ENCODE assay signal across 10 mouse cellular contexts in the genomic region with DNA sequence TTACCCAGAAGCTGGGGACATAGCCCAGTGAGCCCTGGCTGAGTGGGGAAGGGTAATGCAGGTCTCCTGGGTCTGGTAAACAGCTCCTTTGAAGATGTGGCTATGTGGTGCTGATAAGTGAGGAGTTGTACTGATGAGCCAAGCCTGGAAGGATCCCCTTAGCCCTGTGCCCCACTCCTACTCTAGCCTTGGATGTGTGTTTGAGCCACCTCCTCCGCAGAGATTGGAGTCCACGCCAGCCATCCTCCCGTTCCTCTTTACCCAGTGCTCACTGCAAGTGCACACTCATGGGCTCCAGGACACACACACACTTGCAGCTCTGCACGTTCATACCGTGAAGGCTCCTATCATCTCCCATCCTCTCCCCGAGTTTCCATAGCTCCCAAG. TPM values are rescaled to one million over a fixed set of nuclear protein-coding genes. Genes with fewer than 3 reads are reported as not detected.
A peak's percentile ranks its signal among the peaks of the same experiment; 100 is the strongest.
DNase-seq lines count a peak whose midpoint lies in the region; ATAC-seq and TF ChIP-seq lines count a peak whose summit lies in the region.
"Had no signal": no experiment of that assay in that cellular context is flagged by ENCODE, and none has a peak within 500 bp of the region (broad histone marks: within the 10 kb centered on the region; RNA-seq: fewer than 3 reads in every experiment).

No protein-coding gene starts in this region.

- 43% methylated on average over 6 of the region's 6 CpGs for WGBS in kidney, adult 2 months
- WGBS in embryonic facial prominence, embryonic 10.5 days, result 85% methylated on average over 6 of the region's 6 CpGs
- WGBS in hindbrain, embryonic 11.5 days, result 74% methylated on average over 6 of the region's 6 CpGs
- 45% methylated on average over 6 of the region's 6 CpGs for WGBS in midbrain, embryonic 15.5 days

- H3K4me2 ChIP-seq in hindbrain, embryonic 11.5 days (replicated peaks; ENCODE audit: low read depth, low read length), result peak overlapping the region; percentile 67
- peak overlapping the region; percentile 62 for H3K4me2 ChIP-seq in midbrain, embryonic 15.5 days

- TF ChIP-seq CTCF in kidney, adult 2 months (conservative IDR thresholded peaks at IDR 0.05; ENCODE audit: insufficient read depth, insufficient read length, low read depth, low read length), result no peak

- no peak for TF ChIP-seq POLR2A in kidney, adult 2 months (IDR thresholded peaks at IDR 0.05; ENCODE audit: low read depth, low read length)

- no peaks in the 10 kb centered on the region for H3K27me3 ChIP-seq in kidney, adult 2 months (replicated peaks; ENCODE audit: control insufficient read depth, insufficient read depth, low read length)
- peaks cover 4% of the 10 kb centered on the region; the same call in 1 of the 2 replicates for H3K27me3 ChIP-seq in embryonic facial prominence, embryonic 10.5 days (replicated peaks; ENCODE audit: low read depth, poor library complexity, severe bottlenecking)
- H3K27me3 ChIP-seq in hindbrain, embryonic 11.5 days (ENCODE audit: control insufficient read depth, insufficient read depth, low read length), result no peaks in the 10 kb centered on the region
- no peaks in the 10 kb centered on the region for H3K27me3 ChIP-seq in midbrain, embryonic 15.5 days (replicated peaks)

- no peaks in the 10 kb centered on the region; the same call in 1 of the 2 replicates for H3K36me3 ChIP-seq in kidney, adult 2 months (ENCODE audit: control insufficient read depth, insufficient read depth, low read length)
- 0 out of 2 replicates have a peak, but pooled peaks cover 3% of the 10 kb centered on the region for H3K36me3 ChIP-seq in embryonic facial prominence, embryonic 10.5 days (replicated peaks)
- no peaks in the 10 kb centered on the region for H3K36me3 ChIP-seq in hindbrain, embryonic 11.5 days (ENCODE audit: control insufficient read depth, insufficient read depth, low read length)
- no peaks in the 10 kb centered on the region for H3K36me3 ChIP-seq in midbrain, embryonic 15.5 days (replicated peaks)

- no peak for DNase-seq in kidney, adult 2 months
- no peak for DNase-seq in kidney, postnatal 36 days
- no peak for DNase-seq in embryonic facial prominence, embryonic 10.5 days (ENCODE audit: low spot score)
- no peak for DNase-seq in hindbrain, embryonic 11.5 days (ENCODE audit: low spot score)
- DNase-seq in lung, postnatal 36 days, result no peak
- no peak for DNase-seq in right cerebral cortex, postnatal 10 days (ENCODE audit: low spot score in 2 of 2)
- no peak for DNase-seq in right cerebral cortex, adult 18-20 months
- DNase-seq: cerebellum, adult 11 months had no signal

- peak overlapping the region; percentile 98 for H3K9ac ChIP-seq in hindbrain, embryonic 11.5 days (ENCODE audit: low read depth, low read length)
- peak overlapping the region; percentile 36 for H3K9ac ChIP-seq in midbrain, embryonic 15.5 days

- peaks cover 72% of the 10 kb centered on the region for H3K4me1 ChIP-seq in kidney, adult 2 months (ENCODE audit: control insufficient read depth, insufficient read depth, low read length)
- peaks cover 95% of the 10 kb centered on the region for H3K4me1 ChIP-seq in embryonic facial prominence, embryonic 10.5 days
- peaks cover 39% of the 10 kb centered on the region for H3K4me1 ChIP-seq in hindbrain, embryonic 11.5 days (replicated peaks; ENCODE audit: control insufficient read depth, insufficient read depth, low read length)
- peaks cover 86% of the 10 kb centered on the region for H3K4me1 ChIP-seq in midbrain, embryonic 15.5 days

- no peak overlapping the region for H3K4me3 ChIP-seq in kidney, adult 2 months (ENCODE audit: insufficient read depth, low read depth, low read length)
- H3K4me3 ChIP-seq in embryonic facial prominence, embryonic 10.5 days, result peak overlapping the region; percentile 55
- H3K4me3 ChIP-seq in hindbrain, embryonic 11.5 days (ENCODE audit: low read depth, low read length), result peak overlapping the region; percentile 47
- H3K4me3 ChIP-seq in midbrain, embryonic 15.5 days, result peak overlapping the region; percentile 45

- H3K27ac ChIP-seq in kidney, adult 2 months (ENCODE audit: insufficient read depth, low read depth, low read length), result peak overlapping the region; percentile 76
- peak overlapping the region; percentile 76 for H3K27ac ChIP-seq in embryonic facial prominence, embryonic 10.5 days (replicated peaks)
- peak overlapping the region; percentile 96 for H3K27ac ChIP-seq in hindbrain, embryonic 11.5 days (ENCODE audit: low read depth, low read length)
- H3K27ac ChIP-seq in midbrain, embryonic 15.5 days, result peak overlapping the region; percentile 95
- H3K27ac ChIP-seq: macrophage had no signal

- ATAC-seq in hindbrain, embryonic 11.5 days (ENCODE audit: low FRiP score), result no peak
- ATAC-seq in midbrain, embryonic 15.5 days (replicated peaks), result no peak

- H3K9me3 ChIP-seq in embryonic facial prominence, embryonic 10.5 days, result no peaks in the 10 kb centered on the region
- no peaks in the 10 kb centered on the region for H3K9me3 ChIP-seq in hindbrain, embryonic 11.5 days (ENCODE audit: control insufficient read depth, low read length)
- H3K9me3 ChIP-seq in midbrain, embryonic 15.5 days, result no peaks in the 10 kb centered on the region

RNA-seq across cellular contexts. Expression of a gene that starts 19.6 kb away (rescaled TPM):
- polyA plus RNA-seq in kidney, adult 2 months (2012; rRNA removed), result 9.9 and 12.7 TPM in 2 replicates
- 3.1 and 3.5 TPM in 2 replicates for polyA plus RNA-seq in embryonic facial prominence, embryonic 10.5 days (2016; fragmentation: Nextera tagmentation; extraction: Ambion mirVana)
- 2.5 and 4.7 TPM in 2 replicates for polyA plus RNA-seq in hindbrain, embryonic 11.5 days (2014; fragmentation: Nextera tagmentation; extraction: Ambion mirVana)
- 0.88 and 1.3 TPM in 2 replicates for polyA plus RNA-seq in midbrain, embryonic 15.5 days (2015; fragmentation: Nextera tagmentation; extraction: Ambion mirVana)

RNA-seq across cellular contexts. Expression of a gene that starts 23.3 kb away (rescaled TPM):
- polyA plus RNA-seq in kidney, adult 2 months (2012; rRNA removed), result 342 and 447 TPM in 2 replicates
- 32.9 and 38.2 TPM in 2 replicates for polyA plus RNA-seq in embryonic facial prominence, embryonic 10.5 days (2016; fragmentation: Nextera tagmentation; extraction: Ambion mirVana)
- 138 and 160 TPM in 2 replicates for polyA plus RNA-seq in hindbrain, embryonic 11.5 days (2014; fragmentation: Nextera tagmentation; extraction: Ambion mirVana)
- 147 and 156 TPM in 2 replicates for polyA plus RNA-seq in midbrain, embryonic 15.5 days (2015; fragmentation: Nextera tagmentation; extraction: Ambion mirVana)

RNA-seq across cellular contexts. Expression of a gene that starts 57.1 kb away (rescaled TPM):
- polyA plus RNA-seq in kidney, adult 2 months (2012; rRNA removed), result 0.05 and 0.10 TPM in 2 replicates
- 0.10 and 0.15 TPM in 2 replicates for polyA plus RNA-seq in embryonic facial prominence, embryonic 10.5 days (2016; fragmentation: Nextera tagmentation; extraction: Ambion mirVana)
- polyA plus RNA-seq in hindbrain, embryonic 11.5 days (2014; fragmentation: Nextera tagmentation; extraction: Ambion mirVana), result 1.0 and 1.2 TPM in 2 replicates
- 1.5 and 1.9 TPM in 2 replicates for polyA plus RNA-seq in midbrain, embryonic 15.5 days (2015; fragmentation: Nextera tagmentation; extraction: Ambion mirVana)
- polyA plus RNA-seq: macrophage had no signal
